Mouse (Mus musculus): ENCODE data around the gene Best1. TPM values are rescaled to one million over a fixed set of nuclear protein-coding genes. Genes with fewer than 3 reads are reported as not detected.
A peak's percentile ranks its signal among the peaks of the same experiment; 100 is the strongest.

Gene Best1
- total RNA-seq, 2 experiments from 2014 or later = 1.2 to 1.8 TPM

- intact Hi-C loops (cut with DNase I) = no loop called here
- no peak for DNase-seq (ENCODE audit: extremely low spot score in 1 of 2, low spot score in 2 of 2)
Measured at GRCm38 (mm10) chr19:9945800-9946564, 55.5 kb downstream of the Best1 start.

GRCm38 (mm10) chr19:9942539-9943533 is 58.6 kb downstream of the Best1 start:
- peak in 1 of 2 experiments; percentile 54 for DNase-seq (ENCODE audit: extremely low spot score in 1 of 2, low spot score in 2 of 2)
- intact Hi-C loops (cut with DNase I) = no loop called here

- DNase-seq (ENCODE audit: extremely low spot score in 1 of 2, low spot score in 2 of 2) = no peak
- intact Hi-C loops (cut with DNase I) = no loop called here
Measured at GRCm38 (mm10) chr19:9941809-9942208, 59.6 kb downstream of the Best1 start.

GRCm38 (mm10) chr19:9940903-9941302 is 60.5 kb downstream of the Best1 start:
- intact Hi-C loops (cut with DNase I) = no loop called here
- no peak for DNase-seq (ENCODE audit: extremely low spot score in 1 of 2, low spot score in 2 of 2)

GRCm38 (mm10) chr19:9939841-9940240 is 61.6 kb downstream of the Best1 start:
- intact Hi-C loops (cut with DNase I) = no loop called here
- no peak for DNase-seq (ENCODE audit: extremely low spot score in 1 of 2, low spot score in 2 of 2)

GRCm38 (mm10) chr19:9938824-9939303 is 62.6 kb downstream of the Best1 start:
- intact Hi-C loops (cut with DNase I) = no loop called here
- no peak for DNase-seq (ENCODE audit: extremely low spot score in 1 of 2, low spot score in 2 of 2)

GRCm38 (mm10) chr19:9938156-9938823 is 63.1 kb downstream of the Best1 start:
- DNase-seq (ENCODE audit: extremely low spot score in 1 of 2, low spot score in 2 of 2) = no peak
- intact Hi-C loops (cut with DNase I) = no loop called here

- intact Hi-C loops (cut with DNase I) = no loop called here
- DNase-seq (ENCODE audit: extremely low spot score in 1 of 2, low spot score in 2 of 2) = peak in 1 of 2 experiments; percentile 56
Measured at GRCm38 (mm10) chr19:9937428-9937827, 64.0 kb downstream of the Best1 start.

- no peak for DNase-seq (ENCODE audit: extremely low spot score in 1 of 2, low spot score in 2 of 2)
- intact Hi-C loops (cut with DNase I) = no loop called here
Measured at GRCm38 (mm10) chr19:9936579-9936978, 64.9 kb downstream of the Best1 start.

Other genes with a start within 250 kb of the Best1 start
- not detected for gene Scgb2a2, start 154.1 kb downstream of the Best1 start, total RNA-seq (2021)
- gene Incenp, start 102.1 kb downstream of the Best1 start, total RNA-seq (2021) = 10 to 100 TPM; 16.8 to 18.0 TPM
- gene Fth1, start 21.0 kb downstream of the Best1 start, total RNA-seq (2021) = 1,000 to 10,000 TPM; 1,579 to 1,597 TPM
- gene Rab3il1, start within 50 bp of the Best1 start, total RNA-seq (2021) = 10 to 100 TPM in 1 of 2 experiments, 1 to 10 TPM in 1; 9.7 to 10.9 TPM
- gene Fads3, start 39.9 kb upstream of the Best1 start, total RNA-seq (2021) = 10 to 100 TPM; 49.0 to 49.5 TPM
- gene Fads2, start 100.1 kb upstream of the Best1 start, total RNA-seq (2021) = 100 to 1,000 TPM; 217 to 220 TPM
- 100 to 1,000 TPM; 157 to 167 TPM for gene Fads1, start 181.3 kb upstream of the Best1 start, total RNA-seq (2021)
- 10 to 100 TPM; 90.5 TPM for gene Tmem258, start 202.4 kb upstream of the Best1 start, total RNA-seq (2021)
- 10 to 100 TPM in 1 of 2 experiments, 1 to 10 TPM in 1; 10.0 to 10.8 TPM for gene Fen1, start 202.5 kb upstream of the Best1 start, total RNA-seq (2021)
- gene Myrf, start 239.1 kb upstream of the Best1 start, total RNA-seq (2021) = 1 to 10 TPM; 5.9 to 6.6 TPM

All from left cerebral cortex, postnatal 10 days (tissue).